Mouse (Mus musculus) large intestine, adult 2 months (tissue): ENCODE results near the gene Tie1. TPM values are rescaled to one million over a fixed set of nuclear protein-coding genes. Genes with fewer than 3 reads are reported as not detected.

Source experiments
- DNase-seq: peaks from one replicate; pipeline ENCODE4 v3.0.0-alpha.2; 2012; ENCODE audit warnings: low read depth, low spot score
- WGBS: fragments of 180-500 bp; shearing (Covaris S2); methylation state at CpG from one replicate; pipeline ENCODE4 v1.1.7; 2018; 5-methylcytosine and 5-hydroxymethylcytosine counted together
- polyA plus RNA-seq: library from polyadenylated mRNA; depleted of rRNA; stranded (reverse); fragments of >200 nt; gene quantifications from 2 replicates; pipeline ENCODE4 v1.2.3, GENCODE M21; 2012; rRNA removed

The Tie1 gene
- polyA plus RNA-seq, 1 experiment: 7.9 TPM

DNA sequence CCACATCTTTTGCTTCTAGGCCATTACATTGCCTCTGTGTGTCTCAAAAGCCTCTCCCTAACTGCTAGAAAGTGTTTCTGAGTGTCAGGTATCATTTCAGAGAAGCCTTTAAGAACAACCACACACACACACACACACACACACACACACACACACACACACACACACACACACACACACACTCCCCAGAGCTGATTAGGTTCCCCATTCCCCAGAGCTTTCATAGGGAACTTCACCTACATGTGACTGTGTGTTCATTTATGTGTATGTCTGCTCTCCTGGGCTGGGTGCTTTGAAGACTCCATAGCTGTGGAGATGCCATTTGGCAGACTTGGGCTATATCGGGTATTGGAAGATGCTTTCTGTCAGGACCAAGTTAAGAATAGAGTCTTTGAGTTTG, 64.5 kb downstream of the Tie1 start:
- 90% methylated on average over 1 of the region's 1 CpGs for WGBS
- DNase-seq: no peak

- no peak for DNase-seq
- 84% methylated on average over 4 of the region's 4 CpGs for WGBS
Measured at GRCm38 (mm10) chr4:118424541-118425160, 65.2 kb downstream of the Tie1 start.

DNA sequence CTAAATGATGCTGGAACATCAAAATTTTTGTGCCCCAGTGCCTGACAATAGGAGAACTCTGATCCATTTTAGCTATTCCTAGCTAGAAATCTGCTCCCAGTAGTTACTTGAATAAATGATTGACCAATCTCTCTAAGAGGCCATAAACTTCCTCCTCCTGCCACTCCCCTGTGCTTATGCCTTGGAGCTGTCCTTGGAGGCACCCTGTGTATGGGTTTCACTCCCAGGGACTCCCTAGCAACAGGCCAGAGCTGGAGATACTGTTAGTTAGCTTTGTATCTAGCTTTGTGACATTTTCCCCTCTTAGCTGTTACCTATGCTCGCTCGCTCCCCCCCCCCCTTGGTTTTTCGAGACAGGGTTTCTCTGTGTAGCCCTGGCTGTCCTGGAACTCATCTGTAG, 68.5 kb downstream of the Tie1 start:
- peak; percentile 37 for DNase-seq
- 42% methylated on average over 3 of the region's 3 CpGs for WGBS

Other genes with a start within 250 kb of the Tie1 start
- gene Ptprf, start 198.7 kb downstream of the Tie1 start, polyA plus RNA-seq: 86.5 and 143 TPM in 2 replicates
- 22.5 and 28.0 TPM in 2 replicates for gene Szt2, start 80.8 kb downstream of the Tie1 start, polyA plus RNA-seq
- gene Med8, start 80.7 kb downstream of the Tie1 start, polyA plus RNA-seq: 44.9 and 48.6 TPM in 2 replicates
- 380 and 399 TPM in 2 replicates for gene Elovl1, start 62.0 kb downstream of the Tie1 start, polyA plus RNA-seq
- gene Cdc20, start 52.7 kb downstream of the Tie1 start, polyA plus RNA-seq: 70.4 and 90.0 TPM in 2 replicates
- 0.02 and 0.08 TPM in 2 replicates for gene Mpl, start 32.5 kb downstream of the Tie1 start, polyA plus RNA-seq
- gene 2610528J11Rik, start 36.9 kb upstream of the Tie1 start, polyA plus RNA-seq: 93.0 and 123 TPM in 2 replicates
- gene Tmem125, start 54.0 kb upstream of the Tie1 start, polyA plus RNA-seq: 47.8 and 53.0 TPM in 2 replicates
- 0.03 and 0.26 TPM in 2 replicates for gene Cfap57, start 130.7 kb upstream of the Tie1 start, polyA plus RNA-seq
- 22.8 and 24.3 TPM in 2 replicates for gene Ebna1bp2, start 130.7 kb upstream of the Tie1 start, polyA plus RNA-seq
- gene Olfr62, start 168.9 kb upstream of the Tie1 start, polyA plus RNA-seq: not detected in 2 replicates
- 0.26 TPM in 1 of 2 replicates, not detected in the other for gene Olfr1342, start 202.7 kb upstream of the Tie1 start, polyA plus RNA-seq
- not detected in 2 replicates for gene Olfr1341, start 213.5 kb upstream of the Tie1 start, polyA plus RNA-seq
- gene Olfr1340, start 230.1 kb upstream of the Tie1 start, polyA plus RNA-seq: not detected in 2 replicates
- gene Olfr1339, start 242.1 kb upstream of the Tie1 start, polyA plus RNA-seq: not detected in 2 replicates